Mouse (Mus musculus) monocyte, adult 2 months (primary cell): ENCODE measurements around the gene Olfr44.

ENCODE experiments used
- DNase-seq, 2 experiments: peaks; one replicate each; pipeline ENCODE4 v3.0.0; 2022; ENCODE audit warnings: low spot score in 2 of 2, low read depth in 1 of 2

Olfr44 gene

GRCm38 (mm10) chr9:39493895-39494294 lies at the start of gene Olfr44:
Gene Olfr44, minus strand, starts transcription at chr9:39493995.
- DNase-seq, result no peak

GRCm38 (mm10) chr9:39523616-39524285 lies 30.0 kb upstream of the Olfr44 start:
- DNase-seq, result no peak

GRCm38 (mm10) chr9:39518595-39518994 lies 24.8 kb upstream of the Olfr44 start:
- no peak for DNase-seq

- no peak for DNase-seq
Observed at GRCm38 (mm10) chr9:39515531-39515930, 21.7 kb upstream of the Olfr44 start, which contains the start of gene Olfr957. Gene Olfr957, minus strand, starts transcription at chr9:39515809.

- DNase-seq, result no peak
Observed at GRCm38 (mm10) chr9:39509412-39509811, 15.6 kb upstream of the Olfr44 start.

- DNase-seq, result no peak
Observed at GRCm38 (mm10) chr9:39508998-39509397, 15.2 kb upstream of the Olfr44 start.

- no peak for DNase-seq
Observed at GRCm38 (mm10) chr9:39471844-39472243, 22.0 kb downstream of the Olfr44 start, which contains the start of gene Olfr955. Gene Olfr955, minus strand, starts transcription at chr9:39471944.

GRCm38 (mm10) chr9:39456401-39456800 lies 37.4 kb downstream of the Olfr44 start, which contains the start of gene Olfr954:
Gene Olfr954, plus strand, starts transcription at chr9:39456701.
- DNase-seq, result no peak
